Mouse (Mus musculus) testis, adult 2 months (tissue): ENCODE data around the gene Nav2.

ENCODE experiments used
- CTCF ChIP-seq: fragments of 200-500 bp; IDR thresholded peaks from 2 replicates; pipeline ENCODE4 v1.5.1; 2012; ENCODE audit warnings: low read depth, mild to moderate bottlenecking, inconsistent platforms, low read length, moderate library complexity; ENCODE audit not compliant: control insufficient read depth, insufficient read depth, insufficient replicate concordance
- POLR2A ChIP-seq: fragments of 200-500 bp; IDR thresholded peaks from 2 replicates; pipeline ENCODE4 v1.6.1; 2012; ENCODE audit warnings: low read depth, mild to moderate bottlenecking, inconsistent platforms, low read length, moderate library complexity; ENCODE audit not compliant: control insufficient read depth

DNA sequence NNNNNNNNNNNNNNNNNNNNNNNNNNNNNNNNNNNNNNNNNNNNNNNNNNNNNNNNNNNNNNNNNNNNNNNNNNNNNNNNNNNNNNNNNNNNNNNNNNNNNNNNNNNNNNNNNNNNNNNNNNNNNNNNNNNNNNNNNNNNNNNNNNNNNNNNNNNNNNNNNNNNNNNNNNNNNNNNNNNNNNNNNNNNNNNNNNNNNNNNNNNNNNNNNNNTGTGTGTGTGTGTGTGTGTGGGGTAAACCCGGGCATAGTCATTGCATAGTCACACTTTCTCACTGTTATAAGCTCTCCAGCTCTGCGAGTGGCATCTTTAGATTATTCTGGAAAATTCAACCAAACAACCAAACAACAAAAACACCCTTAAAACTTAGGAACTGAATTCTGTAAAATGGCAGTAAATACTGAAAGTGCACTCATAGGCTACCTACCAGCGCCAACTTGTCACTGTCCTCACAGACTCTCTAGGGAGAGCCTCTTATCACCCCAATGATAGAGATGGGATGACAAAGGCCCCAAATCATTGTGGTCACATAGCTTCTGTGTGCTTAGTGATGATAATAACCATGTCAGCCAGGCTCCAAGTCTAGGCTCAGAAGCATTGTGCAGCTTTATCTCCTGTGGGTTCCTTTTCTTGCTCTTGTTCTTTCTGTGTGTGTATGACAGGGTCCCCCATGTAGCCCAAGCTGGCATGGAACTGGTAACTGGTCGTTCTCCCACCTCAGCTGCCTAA is 40.0 kb downstream of the Nav2 start:
- TF ChIP-seq POLR2A = no peak
- no peak for TF ChIP-seq CTCF
